Mouse (Mus musculus): ENCODE results near the gene Brca1. TPM values are rescaled to one million over a fixed set of nuclear protein-coding genes. Genes with fewer than 3 reads are reported as not detected.

Gene Brca1
- polyA plus RNA-seq, 1 experiment = 0.67 TPM

GRCm38 (mm10) chr11:101462141-101462540 lies 89.6 kb downstream of the Brca1 start:
- no peak for DNase-seq
- H3K4me3 ChIP-seq (replicated peaks; ENCODE audit: insufficient read depth, low read depth, low read length) = no peak overlapping the region
- no peak overlapping the region for H3K27ac ChIP-seq (ENCODE audit: insufficient read depth, low read length)
- H3K4me1 ChIP-seq (ENCODE audit: control insufficient read depth, insufficient read depth, low read length) = no peaks in the 10 kb centered on the region
- H3K27me3 ChIP-seq (ENCODE audit: control insufficient read depth, insufficient read depth, low read length) = no peaks in the 10 kb centered on the region
- WGBS = 56% methylated on average over 14 of the region's 14 CpGs
- TF ChIP-seq POLR2A (IDR thresholded peaks at IDR 0.05; ENCODE audit: borderline replicate concordance, insufficient read depth, low read length) (no peak), CTCF (IDR thresholded peaks at IDR 0.05; ENCODE audit: borderline replicate concordance, insufficient read depth, low read depth, low read length) (no peak)

DNA sequence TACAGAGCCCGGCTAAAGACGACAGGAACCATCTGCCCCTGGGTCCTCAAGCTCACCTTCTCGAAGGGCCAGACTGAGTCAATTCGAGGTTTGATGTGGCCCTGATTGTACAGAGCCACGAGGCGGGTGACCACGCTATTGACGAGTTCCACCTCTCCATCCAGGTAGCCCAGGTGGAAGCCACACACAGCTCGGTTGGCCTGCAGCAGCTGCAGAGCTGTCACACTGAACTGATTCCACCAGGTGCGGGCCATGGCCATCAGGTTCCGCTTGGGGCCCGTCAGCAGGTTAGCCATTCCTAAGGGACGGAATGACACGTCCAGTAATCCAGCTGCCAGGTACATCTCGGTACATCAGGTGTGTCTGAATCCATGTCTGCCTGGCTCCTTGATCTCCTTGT lies 91.4 kb downstream of the Brca1 start:
- TF ChIP-seq CTCF (IDR thresholded peaks at IDR 0.05; ENCODE audit: borderline replicate concordance, insufficient read depth, low read depth, low read length) (no peak), POLR2A (IDR thresholded peaks at IDR 0.05; ENCODE audit: borderline replicate concordance, insufficient read depth, low read length) (no peak)
- Histone ChIP-seq H3K4me3 (replicated peaks; ENCODE audit: insufficient read depth, low read depth, low read length) (no peak overlapping the region), H3K27me3 (ENCODE audit: control insufficient read depth, insufficient read depth, low read length) (no peaks in the 10 kb centered on the region), H3K27ac (ENCODE audit: insufficient read depth, low read length) (no peak overlapping the region), H3K4me1 (ENCODE audit: control insufficient read depth, insufficient read depth, low read length) (no peaks in the 10 kb centered on the region)
- no peak for DNase-seq
- WGBS = 91% methylated on average over 15 of the region's 15 CpGs

DNA sequence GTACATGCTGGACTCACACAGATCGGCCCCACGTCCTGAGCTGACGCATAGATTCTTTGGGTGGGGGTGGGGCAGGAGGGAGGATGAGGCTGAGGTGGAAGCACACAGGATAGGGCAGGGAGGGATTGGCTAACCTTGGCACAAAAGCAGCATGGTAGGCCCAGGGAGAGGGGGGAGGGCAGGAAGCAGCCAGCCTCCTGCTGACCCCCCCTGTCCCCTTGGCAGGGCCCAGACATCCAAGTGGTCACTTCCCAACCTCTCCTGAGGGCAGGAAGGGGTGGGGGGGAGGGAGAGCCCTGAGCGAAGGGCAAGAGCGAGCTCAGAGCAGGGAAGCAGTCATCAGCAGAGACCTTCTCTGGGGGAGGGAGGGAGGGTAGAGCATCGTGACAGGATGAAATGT lies 92.0 kb downstream of the Brca1 start:
- TF ChIP-seq CTCF (IDR thresholded peaks at IDR 0.05; ENCODE audit: borderline replicate concordance, insufficient read depth, low read depth, low read length) = no peak
- no peak for TF ChIP-seq POLR2A (IDR thresholded peaks at IDR 0.05; ENCODE audit: borderline replicate concordance, insufficient read depth, low read length)
- no peak for DNase-seq
- H3K27me3 ChIP-seq (ENCODE audit: control insufficient read depth, insufficient read depth, low read length) = no peaks in the 10 kb centered on the region
- no peak overlapping the region for H3K4me3 ChIP-seq (replicated peaks; ENCODE audit: insufficient read depth, low read depth, low read length)
- H3K27ac ChIP-seq (ENCODE audit: insufficient read depth, low read length) = no peak overlapping the region
- WGBS = 58% methylated on average over 6 of the region's 6 CpGs
- H3K4me1 ChIP-seq (ENCODE audit: control insufficient read depth, insufficient read depth, low read length) = no peaks in the 10 kb centered on the region

DNA sequence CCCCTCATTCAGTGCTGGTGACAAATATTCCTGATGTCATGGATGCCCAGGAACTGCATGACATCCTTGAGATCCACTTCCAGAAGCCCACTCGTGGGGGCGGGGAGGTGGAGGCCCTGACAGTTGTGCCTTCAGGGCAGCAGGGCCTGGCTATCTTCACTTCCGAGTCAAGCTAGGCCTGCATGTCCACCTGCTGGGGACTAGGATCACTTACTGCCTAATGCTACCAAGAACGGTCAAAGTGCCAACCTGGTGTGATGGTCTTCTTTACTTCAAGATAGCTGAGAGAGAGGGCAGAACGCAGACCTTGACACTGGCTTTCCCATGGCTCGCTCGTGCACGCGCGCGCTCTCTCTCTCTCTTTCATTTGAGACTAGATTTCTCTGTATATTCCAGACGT lies 93.5 kb downstream of the Brca1 start:
- TF ChIP-seq CTCF (IDR thresholded peaks at IDR 0.05; ENCODE audit: borderline replicate concordance, insufficient read depth, low read depth, low read length) (no peak), POLR2A (IDR thresholded peaks at IDR 0.05; ENCODE audit: borderline replicate concordance, insufficient read depth, low read length) (no peak)
- Histone ChIP-seq H3K4me1 (ENCODE audit: control insufficient read depth, insufficient read depth, low read length) (no peaks in the 10 kb centered on the region), H3K27ac (ENCODE audit: insufficient read depth, low read length) (no peak overlapping the region), H3K4me3 (replicated peaks; ENCODE audit: insufficient read depth, low read depth, low read length) (no peak overlapping the region), H3K27me3 (ENCODE audit: control insufficient read depth, insufficient read depth, low read length) (no peaks in the 10 kb centered on the region)
- 88% methylated on average over 12 of the region's 12 CpGs for WGBS
- DNase-seq = no peak

- Histone ChIP-seq H3K27ac (ENCODE audit: insufficient read depth, low read length) (no peak overlapping the region), H3K4me3 (replicated peaks; ENCODE audit: insufficient read depth, low read depth, low read length) (no peak overlapping the region), H3K4me1 (ENCODE audit: control insufficient read depth, insufficient read depth, low read length) (no peaks in the 10 kb centered on the region), H3K27me3 (ENCODE audit: control insufficient read depth, insufficient read depth, low read length) (no peaks in the 10 kb centered on the region)
- no peak for DNase-seq
- TF ChIP-seq CTCF (IDR thresholded peaks at IDR 0.05; ENCODE audit: borderline replicate concordance, insufficient read depth, low read depth, low read length) (no peak), POLR2A (IDR thresholded peaks at IDR 0.05; ENCODE audit: borderline replicate concordance, insufficient read depth, low read length) (no peak)
- 81% methylated on average over 9 of the region's 9 CpGs for whole genome bisulfite sequencing
Observed at GRCm38 (mm10) chr11:101457631-101458030, 94.1 kb downstream of the Brca1 start.

DNA sequence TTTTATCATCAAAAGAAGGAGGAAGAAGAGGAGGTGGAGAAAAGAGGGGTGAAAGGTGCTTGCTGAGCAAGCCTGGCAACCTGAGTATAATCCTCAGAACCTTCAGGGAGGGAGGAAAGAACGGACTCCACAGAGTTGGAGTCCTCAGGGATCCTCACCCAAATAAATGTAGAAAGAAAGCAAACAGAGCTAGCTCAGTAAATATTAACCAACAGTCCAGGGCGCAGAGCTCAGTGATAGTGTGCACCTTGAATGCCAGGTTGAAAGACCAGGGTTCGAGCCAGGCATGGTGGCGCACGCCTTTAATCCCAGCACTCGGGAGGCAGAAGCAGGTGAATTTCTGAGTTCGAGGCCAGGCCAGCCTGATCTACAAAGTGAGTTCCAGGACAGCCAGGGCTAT lies 96.1 kb downstream of the Brca1 start:
- no peak overlapping the region for H3K27ac ChIP-seq (ENCODE audit: insufficient read depth, low read length)
- TF ChIP-seq CTCF (IDR thresholded peaks at IDR 0.05; ENCODE audit: borderline replicate concordance, insufficient read depth, low read depth, low read length) (no peak), POLR2A (IDR thresholded peaks at IDR 0.05; ENCODE audit: borderline replicate concordance, insufficient read depth, low read length) (no peak)
- no peaks in the 10 kb centered on the region for H3K4me1 ChIP-seq (ENCODE audit: control insufficient read depth, insufficient read depth, low read length)
- H3K4me3 ChIP-seq (replicated peaks; ENCODE audit: insufficient read depth, low read depth, low read length) = no peak overlapping the region
- WGBS = 91% methylated on average over 7 of the region's 7 CpGs
- DNase-seq = no peak
- H3K27me3 ChIP-seq (ENCODE audit: control insufficient read depth, insufficient read depth, low read length) = no peaks in the 10 kb centered on the region

DNA sequence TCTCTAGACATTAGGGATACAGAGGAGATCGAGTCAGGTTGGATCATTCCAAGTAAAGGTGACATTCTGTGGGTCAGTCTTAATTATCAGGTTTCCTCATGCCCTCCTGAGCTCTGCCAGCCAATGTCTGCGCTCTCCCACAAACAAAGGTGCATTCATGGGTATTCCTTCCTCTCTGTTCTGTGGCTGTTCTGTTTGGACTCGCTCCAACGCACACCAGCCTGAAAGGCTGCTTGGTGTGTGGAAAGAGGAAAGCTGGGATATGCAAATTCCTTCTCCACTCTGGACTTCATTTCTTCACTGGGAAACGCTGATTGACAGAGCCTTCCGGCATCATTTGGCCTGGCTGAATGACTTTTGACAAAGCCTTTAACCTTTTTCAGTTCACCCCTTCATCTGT lies 97.1 kb downstream of the Brca1 start:
- WGBS = 15% methylated on average over 6 of the region's 6 CpGs
- Histone ChIP-seq H3K27ac (ENCODE audit: insufficient read depth, low read length) (no peak overlapping the region), H3K27me3 (ENCODE audit: control insufficient read depth, insufficient read depth, low read length) (no peaks in the 10 kb centered on the region), H3K4me1 (ENCODE audit: control insufficient read depth, insufficient read depth, low read length) (no peaks in the 10 kb centered on the region), H3K4me3 (replicated peaks; ENCODE audit: insufficient read depth, low read depth, low read length) (no peak overlapping the region)
- DNase-seq = no peak
- TF ChIP-seq POLR2A (IDR thresholded peaks at IDR 0.05; ENCODE audit: borderline replicate concordance, insufficient read depth, low read length) = no peak
- TF ChIP-seq CTCF (IDR thresholded peaks at IDR 0.05; ENCODE audit: borderline replicate concordance, insufficient read depth, low read depth, low read length) = no peak

DNA sequence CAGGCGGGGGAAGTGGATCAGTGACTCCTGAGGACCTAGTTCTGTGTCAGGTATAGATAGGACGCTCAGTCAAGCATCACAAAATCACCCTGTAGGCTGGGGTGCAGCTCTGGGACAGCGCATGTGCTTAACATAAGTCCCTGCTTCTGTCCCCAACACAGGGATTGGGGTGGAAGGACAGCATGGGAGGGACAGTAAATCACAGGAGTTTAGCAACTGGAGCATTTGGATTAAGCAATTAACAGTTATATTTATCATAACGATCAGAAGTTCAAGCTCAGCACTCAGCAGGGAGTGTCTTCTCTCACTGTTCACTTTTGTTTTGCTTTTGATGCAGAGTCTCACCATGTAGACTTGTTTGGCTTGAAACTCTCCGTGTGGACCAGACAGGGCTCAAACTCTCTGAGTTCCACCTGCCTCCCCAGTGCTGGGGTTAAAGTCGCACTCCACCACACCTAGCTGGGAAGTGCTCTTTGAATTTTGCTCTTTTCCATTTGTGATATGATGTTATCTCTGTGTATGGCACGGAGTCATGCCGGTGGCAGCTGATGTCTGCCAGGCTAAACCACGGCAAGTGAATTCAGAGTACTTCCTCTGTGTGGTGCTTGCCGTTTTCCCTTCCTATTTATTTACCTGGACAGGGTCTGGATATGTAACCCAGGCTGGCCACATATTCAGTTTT lies 99.5 kb downstream of the Brca1 start:
- DNase-seq = no peak
- H3K27ac ChIP-seq (ENCODE audit: insufficient read depth, low read length) = no peak overlapping the region

More for the DNA sequence above, 99.5 kb downstream of the Brca1 start:
- no peak for TF ChIP-seq POLR2A (IDR thresholded peaks at IDR 0.05; ENCODE audit: borderline replicate concordance, insufficient read depth, low read length)
- TF ChIP-seq CTCF (IDR thresholded peaks at IDR 0.05; ENCODE audit: borderline replicate concordance, insufficient read depth, low read depth, low read length) = no peak
- 76% methylated on average over 10 of the region's 10 CpGs for WGBS
- no peaks in the 10 kb centered on the region for H3K27me3 ChIP-seq (ENCODE audit: control insufficient read depth, insufficient read depth, low read length)
- no peak overlapping the region for H3K4me3 ChIP-seq (replicated peaks; ENCODE audit: insufficient read depth, low read depth, low read length)
- no peaks in the 10 kb centered on the region for H3K4me1 ChIP-seq (ENCODE audit: control insufficient read depth, insufficient read depth, low read length)

Measured in cerebellum, adult 2 months (tissue).